Mouse (Mus musculus) 3134 (cell line): Measurements from ENCODE around the gene Foxn3.

ENCODE experiments used
- DNase-seq: peaks from one replicate; pipeline ENCODE4 v3.0.0-alpha.2; 2011; ENCODE audit warnings: low spot score; ENCODE audit not compliant: insufficient read length; ENCODE audit errors: extremely low read depth

Foxn3 gene

DNA sequence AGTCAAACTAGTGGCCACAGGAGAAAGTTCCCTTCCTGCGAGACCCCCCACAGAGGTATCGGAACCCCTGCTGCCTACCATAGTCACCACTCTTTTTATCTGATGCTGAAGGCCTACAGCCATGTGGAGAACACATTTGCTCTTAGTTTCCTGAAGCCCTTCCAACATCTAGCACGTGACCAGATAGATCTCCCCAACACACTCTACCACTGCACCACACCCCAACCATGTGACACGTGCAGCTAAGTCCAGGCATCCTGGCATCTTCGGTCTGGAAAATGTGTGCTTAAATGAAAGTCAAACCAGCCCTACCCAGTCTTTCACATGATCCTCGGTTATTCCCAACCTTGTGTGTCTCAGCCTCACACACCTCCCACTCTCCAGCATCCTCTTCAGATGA is 200.4 kb downstream of the Foxn3 start:
- DNase-seq: no peak

DNA sequence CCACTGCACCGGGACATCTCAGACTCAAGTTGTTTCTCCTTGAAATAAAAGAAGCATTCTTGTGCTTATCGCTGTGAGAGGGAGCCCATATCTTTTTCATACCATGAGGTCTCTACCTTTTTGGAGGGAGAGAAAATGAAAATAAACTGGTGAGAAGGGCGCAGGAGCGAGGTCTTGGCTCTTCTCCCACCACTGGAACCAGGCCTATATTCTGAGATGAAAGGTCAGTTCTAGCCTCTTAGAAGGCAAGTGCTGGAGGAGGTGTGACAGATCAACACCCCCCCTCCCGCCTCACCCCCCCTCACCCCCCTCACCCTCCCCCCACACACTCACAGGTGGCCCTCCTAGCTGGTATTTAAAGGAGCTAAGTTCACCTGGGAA is 201.6 kb downstream of the Foxn3 start:
- no peak for DNase-seq

DNA sequence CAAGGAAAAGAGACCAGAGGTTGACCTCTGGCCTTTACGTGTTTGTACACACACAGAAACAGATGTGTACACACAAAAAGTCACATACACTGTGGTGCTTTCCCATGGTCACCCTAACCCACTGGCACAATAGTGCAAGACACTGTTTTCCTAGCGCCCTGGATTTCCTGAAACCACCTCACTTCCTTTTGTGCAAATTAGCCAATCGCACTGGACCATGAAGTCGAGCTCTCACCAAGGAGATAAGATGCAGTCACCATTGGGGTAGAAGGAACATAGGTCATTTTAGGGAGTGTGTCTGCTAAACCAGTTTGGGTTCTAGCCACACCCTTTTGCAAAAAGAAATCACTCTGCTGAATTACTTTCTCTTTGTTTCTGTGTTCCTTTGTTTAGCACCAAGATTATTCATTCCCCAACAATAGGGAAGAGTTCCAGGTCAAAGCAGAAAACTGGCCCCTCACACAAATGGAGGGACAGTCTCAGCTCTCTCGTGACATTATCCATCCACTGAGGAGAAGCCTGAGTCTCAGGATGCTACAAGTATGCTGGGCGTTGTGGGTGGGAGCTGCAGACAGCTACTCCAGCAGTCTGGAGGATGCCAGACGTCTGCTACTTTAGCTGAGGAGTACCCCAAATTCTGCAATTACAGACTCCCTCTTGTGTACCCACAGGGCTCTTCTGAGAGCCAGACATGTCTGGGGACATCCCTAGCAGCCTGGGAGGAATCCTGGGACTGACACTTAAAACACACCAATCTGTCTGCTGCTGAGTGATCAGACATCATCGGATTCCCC is 202.2 kb downstream of the Foxn3 start:
- DNase-seq: no peak

DNA sequence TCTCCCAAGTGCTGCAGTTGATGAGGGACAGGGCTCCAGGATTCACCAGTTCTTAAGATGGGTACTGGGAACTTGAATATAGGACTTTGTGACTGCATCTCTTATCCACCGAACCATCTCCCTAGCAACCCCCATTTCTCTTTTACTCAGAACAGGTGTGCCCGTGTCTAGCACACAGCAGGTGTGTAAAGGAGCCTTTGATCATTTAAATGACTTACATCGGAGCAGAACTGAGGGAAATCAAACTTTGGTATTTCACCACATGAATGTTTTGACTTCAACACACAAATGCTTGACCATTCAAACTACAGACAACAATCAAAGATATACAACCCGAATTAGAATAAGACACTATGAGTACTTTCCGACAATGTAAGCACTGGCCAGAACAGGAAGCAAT is 204.7 kb downstream of the Foxn3 start:
- DNase-seq: no peak

DNA sequence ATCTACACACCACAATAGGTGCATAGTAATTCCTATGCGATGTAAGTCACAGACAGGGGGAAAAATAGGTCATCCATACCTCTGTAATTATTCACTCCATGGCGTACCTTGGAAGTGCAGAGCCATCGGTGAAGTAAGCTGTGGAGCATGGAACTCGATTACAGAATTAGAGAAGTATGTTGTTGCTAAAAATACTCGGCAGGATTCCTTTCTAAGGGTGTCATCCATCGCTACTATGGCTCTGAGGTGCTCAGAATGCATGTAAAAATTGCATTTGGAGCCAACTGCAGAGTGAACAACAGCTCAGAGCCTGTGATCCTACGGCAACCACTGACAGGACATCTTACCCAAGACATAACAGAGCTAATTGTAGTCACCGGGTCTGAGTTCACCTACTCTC is 206.7 kb downstream of the Foxn3 start:
- DNase-seq: no peak

DNA sequence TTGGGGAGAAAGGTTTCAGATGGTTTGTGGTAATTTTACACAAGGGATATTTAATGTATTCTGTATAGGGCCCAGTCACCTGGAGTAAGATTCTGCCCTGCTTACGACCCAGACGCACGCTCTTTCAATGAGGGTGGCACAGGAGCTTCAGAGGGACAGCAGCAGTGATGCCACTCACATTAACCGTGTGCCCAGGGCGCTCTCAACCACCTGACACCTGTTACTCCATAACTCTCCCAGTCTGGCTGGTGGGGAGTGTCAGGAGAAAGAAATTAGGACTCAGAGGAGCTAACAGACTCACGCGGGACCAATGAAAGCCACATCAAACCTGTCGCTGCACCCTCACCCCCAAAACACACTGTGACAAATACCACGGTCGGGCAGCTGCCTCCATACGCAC is 209.7 kb downstream of the Foxn3 start:
- no peak for DNase-seq

DNA sequence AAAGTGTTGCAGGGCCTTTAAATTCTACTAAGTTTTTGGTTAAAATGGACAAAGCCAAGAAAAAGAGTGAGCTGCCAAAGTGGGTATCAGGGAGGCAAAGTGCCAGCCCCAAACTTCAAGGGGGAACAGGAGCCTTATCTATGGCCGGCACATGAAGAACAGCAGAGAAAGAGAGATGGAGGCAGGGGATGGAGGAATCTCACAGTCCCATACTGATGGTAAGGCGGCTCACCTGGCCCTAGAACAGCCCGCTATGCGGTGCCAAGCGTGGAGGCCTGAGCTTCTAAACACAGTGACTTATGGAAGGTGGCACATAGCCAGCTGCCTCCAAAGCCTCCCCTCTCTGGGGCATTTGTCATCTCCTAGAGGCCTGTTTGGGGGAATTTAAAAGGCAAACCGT is 210.8 kb downstream of the Foxn3 start:
- no peak for DNase-seq

DNA sequence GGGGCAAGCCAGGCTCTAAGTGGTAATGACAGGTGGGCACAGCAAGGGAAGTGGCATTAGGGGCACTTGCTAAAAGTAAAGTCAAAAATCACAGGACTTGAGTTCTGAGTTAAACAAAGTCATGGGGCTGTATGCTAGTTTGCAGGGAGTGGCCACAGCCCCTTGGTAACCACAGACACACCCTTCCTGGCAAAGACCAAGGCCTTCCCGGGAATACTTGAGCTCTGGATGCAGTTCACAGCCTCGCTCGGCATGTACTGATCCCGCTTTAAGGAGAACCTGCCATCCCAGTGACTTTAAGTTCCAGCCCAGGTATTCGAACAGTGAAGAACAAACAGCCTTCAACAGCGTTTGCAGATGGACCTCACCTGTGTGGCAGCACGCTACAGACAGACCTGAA is 211.2 kb downstream of the Foxn3 start:
- DNase-seq: peak; percentile 14

DNA sequence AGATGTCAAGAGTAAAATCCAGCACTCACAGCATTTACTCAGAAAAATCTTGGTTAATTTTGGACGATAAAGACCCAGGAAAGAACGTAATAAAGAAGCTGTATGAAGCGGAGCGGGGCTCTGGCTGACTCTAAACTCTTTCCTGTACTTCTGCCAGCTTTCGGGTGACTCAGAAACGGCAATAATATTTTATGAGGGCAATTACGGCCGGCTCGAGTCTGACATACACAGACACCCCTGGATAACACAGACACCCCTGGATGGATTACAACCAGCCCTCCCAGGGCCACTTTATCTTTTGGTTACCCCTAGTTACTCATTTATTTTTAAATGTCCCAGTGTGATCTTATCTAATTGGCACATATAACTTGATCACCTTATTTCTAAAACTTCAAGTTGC is 211.7 kb downstream of the Foxn3 start:
- DNase-seq: no peak

DNA sequence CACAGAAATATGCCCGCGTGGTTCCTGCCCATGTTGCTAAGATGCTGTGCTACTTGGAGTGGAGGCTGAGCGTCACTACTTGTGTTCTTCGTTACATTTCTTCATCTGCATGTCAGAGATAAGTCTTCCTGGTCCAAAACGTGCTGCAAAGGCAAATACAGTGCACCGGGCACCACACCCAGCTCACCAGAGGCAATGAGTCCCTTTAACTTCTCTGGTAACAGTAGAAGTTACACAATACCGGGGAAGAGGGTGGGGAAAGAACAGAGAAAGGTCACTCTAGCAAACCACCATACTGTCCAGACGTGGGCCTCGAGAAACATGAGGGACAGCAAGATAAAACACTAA is 213.8 kb downstream of the Foxn3 start:
- no peak for DNase-seq

DNA sequence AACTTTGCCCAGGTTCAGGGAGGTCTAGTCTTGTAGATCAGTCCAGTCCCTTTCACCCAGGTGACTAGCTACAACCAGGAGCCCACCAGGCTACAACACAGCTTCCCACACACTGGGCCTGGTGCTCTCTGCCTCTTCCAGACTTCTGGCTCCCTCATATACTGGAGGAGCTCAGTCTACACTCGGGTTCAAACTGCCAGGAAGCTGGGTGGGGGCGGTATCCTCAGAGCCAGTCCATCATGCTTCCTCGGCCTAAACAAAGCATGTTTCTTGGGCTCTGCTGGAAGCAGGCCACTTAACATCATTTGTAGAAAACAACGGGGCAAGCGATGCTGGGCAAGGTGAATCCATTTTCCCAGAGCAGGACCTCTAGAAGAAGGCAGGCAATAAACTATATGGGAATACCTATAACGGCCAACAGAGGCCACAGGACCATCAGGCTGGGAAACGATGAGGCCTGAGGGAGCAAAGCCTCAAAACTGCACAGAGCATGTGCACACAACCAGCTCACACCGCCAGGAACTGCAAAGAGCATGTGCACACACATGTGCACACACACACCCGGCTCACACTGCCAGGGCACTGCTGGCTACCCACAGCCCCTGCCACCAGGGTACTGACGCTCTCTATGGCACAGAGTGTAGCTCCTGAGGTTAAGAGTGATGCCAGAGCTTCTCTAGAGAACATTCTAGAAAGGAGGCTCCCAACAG is 214.3 kb downstream of the Foxn3 start:
- no peak for DNase-seq

DNA sequence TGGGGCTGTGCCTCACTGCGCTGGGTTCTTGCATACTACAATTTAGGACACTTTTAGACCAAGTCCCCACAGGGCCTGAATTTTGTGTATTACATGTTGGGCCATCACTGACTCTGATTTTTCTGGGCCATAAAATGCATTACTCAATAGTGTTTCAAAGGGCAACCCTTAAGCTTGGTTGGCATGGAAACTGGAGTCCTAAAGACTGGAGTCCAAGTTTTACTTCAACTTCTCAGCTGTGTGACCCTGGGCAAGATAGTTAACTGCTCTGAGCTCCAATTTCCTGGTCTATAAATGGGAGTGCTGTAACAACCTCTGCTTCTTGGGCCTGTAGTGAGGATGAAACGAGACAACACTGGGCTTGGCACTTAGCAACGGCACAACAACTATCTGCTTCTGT is 215.9 kb downstream of the Foxn3 start:
- no peak for DNase-seq

DNA sequence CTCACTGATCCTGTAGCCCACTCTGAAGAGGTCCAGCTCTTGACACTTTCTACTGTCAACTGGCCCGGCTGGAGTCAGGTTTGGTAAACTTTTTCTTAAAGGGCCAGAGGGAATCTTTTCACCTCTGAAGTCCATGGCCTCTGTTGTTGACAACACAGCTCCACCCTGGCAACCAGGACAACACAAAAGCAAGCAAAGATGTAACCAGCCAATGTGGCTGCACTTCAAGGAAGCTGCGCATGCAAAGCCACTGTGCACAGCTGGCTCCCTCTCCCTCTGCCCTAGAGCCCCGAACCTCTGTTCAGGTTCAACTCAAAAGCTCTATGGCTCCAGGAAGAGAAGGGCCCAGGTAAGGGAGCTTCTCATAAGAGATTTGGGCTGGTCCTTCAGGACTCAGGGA is 216.4 kb downstream of the Foxn3 start:
- DNase-seq: no peak

DNA sequence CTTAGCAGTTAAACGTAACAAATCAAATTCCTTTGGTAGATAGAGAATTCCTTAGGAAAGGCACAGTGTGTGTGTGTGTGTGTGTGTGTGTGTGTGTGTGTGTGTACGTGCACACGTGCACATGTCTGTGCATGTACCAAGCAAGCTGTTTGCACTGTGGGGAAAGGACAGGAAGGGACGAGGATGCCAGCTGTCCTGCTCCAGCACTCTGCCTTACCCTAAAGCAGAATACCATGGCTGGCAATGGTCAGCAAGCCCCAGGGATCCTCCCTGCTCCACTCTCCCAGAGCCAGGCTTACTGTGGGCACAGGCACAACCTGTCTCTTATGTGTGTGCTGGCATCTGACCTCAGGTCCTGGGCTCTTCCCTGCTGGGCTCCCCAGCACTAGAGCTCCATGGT is 218.1 kb downstream of the Foxn3 start:
- no peak for DNase-seq

DNA sequence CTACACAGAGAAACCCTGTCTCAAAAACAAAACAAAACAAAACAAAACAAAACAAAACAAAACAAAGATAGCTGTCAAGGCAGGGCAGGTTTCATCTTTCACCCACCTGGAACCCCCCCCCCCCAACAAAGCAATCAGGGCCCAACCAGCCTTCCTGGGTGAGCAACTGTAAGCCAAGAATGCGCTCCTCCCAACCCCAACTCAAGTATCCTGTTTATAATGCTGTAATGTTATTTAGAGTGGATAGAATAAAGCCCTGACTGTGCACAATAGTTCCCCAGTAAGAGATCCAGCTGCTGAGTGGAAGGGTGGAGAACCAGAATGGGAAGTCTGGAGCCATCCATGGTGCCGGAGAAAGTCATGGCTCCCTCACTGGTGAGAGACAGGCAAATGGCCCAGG is 220.0 kb downstream of the Foxn3 start:
- no peak for DNase-seq

DNA sequence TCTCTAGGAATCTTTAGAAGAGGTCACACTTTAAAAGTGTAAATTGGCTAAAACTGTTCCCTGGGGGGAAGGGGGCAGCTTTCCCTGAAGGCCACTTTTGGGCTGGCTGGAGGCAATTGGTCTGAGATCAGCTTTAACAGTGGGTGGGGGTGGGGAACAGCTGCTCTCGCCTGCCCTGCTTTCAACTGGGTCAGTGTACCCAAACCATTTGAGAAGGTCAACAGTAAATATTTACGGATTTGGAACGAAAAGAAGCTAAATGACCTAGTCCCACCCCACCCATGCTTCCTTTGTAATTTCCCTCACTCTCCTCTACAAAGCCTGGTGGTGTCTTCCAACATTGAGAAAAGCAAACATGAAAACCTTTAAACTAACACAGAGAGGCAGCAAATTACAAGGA is 221.2 kb downstream of the Foxn3 start:
- DNase-seq: no peak

DNA sequence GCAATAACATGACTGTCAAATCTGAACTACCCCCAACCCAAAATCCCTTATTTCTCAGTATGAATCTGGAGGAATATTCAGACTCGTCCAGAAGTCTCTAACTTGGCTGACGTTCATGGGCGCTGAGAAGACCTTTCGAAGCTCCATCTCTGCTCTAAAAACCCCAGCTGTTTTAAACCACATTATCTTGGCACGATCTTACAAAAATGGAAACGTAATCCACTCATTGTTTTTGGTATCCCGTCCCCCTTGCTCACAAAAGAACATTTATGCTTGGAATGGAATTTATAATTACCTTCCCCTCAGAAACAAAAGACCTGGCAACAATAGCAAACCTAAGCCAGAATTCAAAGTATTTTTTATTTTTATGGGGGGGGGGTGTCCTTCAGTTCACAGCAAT is 221.6 kb downstream of the Foxn3 start:
- DNase-seq: no peak

DNA sequence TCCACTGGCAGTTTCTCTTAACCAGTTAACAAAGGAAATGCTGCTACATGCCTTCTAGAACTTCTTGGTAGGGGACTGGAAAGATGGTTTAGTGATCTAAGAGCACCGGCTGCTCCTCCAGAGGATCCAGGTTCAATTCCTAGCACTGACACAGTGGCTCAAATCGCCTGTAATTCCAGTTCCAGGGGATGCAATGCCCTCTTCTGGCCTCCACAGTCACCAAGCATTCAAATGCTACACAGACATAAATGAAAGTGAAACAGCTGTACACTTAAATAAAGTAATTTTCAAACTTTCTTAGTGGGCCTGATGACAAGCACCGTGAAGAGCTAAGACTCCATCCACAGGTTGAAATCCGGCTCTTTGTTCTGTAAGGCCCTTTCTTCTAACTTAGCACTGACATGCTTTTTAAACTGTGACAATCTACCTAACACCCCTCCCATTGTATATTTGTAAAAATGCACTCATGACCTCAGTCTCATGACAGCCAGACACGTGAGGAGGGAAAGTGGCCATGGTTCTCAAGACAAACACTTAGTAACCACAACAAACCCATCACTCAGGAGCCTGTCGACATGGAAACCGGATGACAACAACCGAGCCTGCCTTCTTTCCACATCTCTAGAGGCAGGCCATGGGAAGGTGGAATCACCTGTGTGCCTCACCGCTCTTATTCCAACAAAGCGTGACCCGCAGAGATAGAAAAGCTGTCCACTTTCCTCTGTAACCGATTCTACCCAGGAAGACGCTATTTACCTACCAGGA is 222.8 kb downstream of the Foxn3 start:
- DNase-seq: no peak

DNA sequence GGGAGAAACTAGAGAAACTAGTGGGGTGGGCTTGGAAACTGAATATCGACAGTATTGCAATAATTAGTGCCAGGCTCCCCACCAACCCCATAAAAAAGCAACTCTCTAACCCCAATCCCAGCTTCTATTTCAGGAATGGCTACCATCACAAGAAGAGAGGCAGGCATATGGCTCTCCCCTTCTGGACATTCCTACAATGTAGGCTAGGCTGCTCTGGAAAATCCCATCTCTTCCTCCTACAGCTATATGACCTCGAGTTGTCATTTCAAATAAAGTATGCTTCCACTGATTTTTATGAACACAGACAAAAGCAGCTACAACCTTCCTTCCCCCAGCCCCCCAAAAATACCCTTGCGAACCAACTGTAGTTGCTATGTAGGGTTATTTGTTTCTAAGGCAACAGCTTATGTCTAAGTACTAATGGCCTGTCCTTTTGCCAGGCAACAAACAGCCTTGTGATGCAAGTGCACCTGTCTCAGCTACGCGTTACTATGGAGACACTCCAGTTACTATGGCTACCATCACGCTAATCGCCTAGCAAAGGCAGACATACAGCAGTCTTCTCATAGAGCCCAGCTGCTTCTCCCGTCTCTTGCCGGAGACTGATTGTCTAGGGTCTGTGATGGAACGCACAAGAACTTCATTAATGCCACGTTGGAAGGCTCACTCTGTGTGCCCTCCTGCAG is 223.6 kb downstream of the Foxn3 start:
- no peak for DNase-seq

DNA sequence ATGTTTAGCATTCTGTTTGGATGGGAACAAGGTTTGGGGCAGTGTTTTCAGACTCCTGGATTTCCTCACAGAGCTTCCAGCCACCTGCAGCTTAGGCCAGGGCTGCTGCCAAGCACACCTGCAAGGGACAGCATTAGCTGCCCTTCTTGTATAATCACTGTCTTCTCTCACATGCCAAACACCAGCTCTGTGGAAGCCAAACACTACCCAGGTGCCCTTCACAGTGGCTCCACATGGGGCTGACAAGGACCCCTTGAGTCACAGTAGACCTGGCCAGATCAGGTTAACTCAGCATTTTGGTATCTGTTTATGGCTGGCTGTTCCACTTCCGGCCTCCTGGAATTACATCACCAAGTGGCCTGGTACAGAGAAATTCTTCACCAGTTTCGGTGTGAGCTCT is 224.6 kb downstream of the Foxn3 start:
- DNase-seq: no peak

DNA sequence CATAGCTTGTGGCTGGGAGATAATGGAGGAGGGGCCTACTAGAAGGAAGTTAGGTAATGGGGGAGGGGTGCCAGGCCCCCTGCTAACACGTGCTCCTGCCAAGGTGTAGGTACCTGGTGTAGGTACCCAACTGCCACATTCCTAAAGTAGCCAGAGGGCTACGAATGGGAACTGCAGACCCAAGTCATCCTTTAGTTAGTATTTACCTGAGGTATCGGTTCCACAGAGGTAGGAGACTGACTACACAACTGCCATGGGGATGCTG is 226.3 kb downstream of the Foxn3 start:
- no peak for DNase-seq
